22 mouse cellular contexts compared by ENCODE assay signal in genomic region chr2:45904090-45904489, GRCm38 (mm10).
DNase-seq lines count a peak whose midpoint lies in the region; ATAC-seq and TF ChIP-seq lines count a peak whose summit lies in the region.
"Had no signal": no experiment of that assay in that cellular context is flagged by ENCODE, and none has a peak within 500 bp of the region (broad histone marks: within the 10 kb centered on the region; RNA-seq: fewer than 3 reads in every experiment).

No protein-coding gene starts in this region.

- H3K4me3 ChIP-seq in gastrocnemius, adult 2 months: no peak overlapping the region
- no peak overlapping the region for H3K4me3 ChIP-seq in kidney, postnatal 0 days (replicated peaks; ENCODE audit: low read depth, low read length)
- no peak overlapping the region for H3K4me3 ChIP-seq in lung, embryonic 16.5 days (ENCODE audit: low read length)
- H3K4me3 ChIP-seq: forebrain, embryonic 10.5 days; forebrain, embryonic 13.5 days; heart, embryonic 12.5 days; heart, embryonic 15.5 days had no signal

- no peak for DNase-seq in gastrocnemius, adult 2 months
- no peak for DNase-seq in gastrocnemius, postnatal 10 days
- peak; percentile 5 for DNase-seq in kidney, postnatal 0 days (ENCODE audit: low spot score)
- no peak for DNase-seq in kidney, postnatal 10 days
- no peak for DNase-seq in lung, postnatal 36 days
- peak; percentile 30 for DNase-seq in adipocyte (ENCODE audit: low spot score)
- DNase-seq: adrenal gland, postnatal 10 days; adrenal gland, postnatal 36 days; cerebellum, adult 18-20 months; cerebellum, adult 9-10 months; cerebellum, postnatal 14 days; gastrocnemius, postnatal 25 days; heart, adult 18-20 months; heart, postnatal 14 days; heart, postnatal 4 days had no signal

- no peak for ATAC-seq in kidney, postnatal 0 days (replicated peaks; ENCODE audit: low FRiP score, low read depth)
- peak; percentile 82 for ATAC-seq in lung, embryonic 16.5 days (ENCODE audit: low read depth)
- ATAC-seq: activated CD4-positive, CD25-positive, alpha-beta regulatory T cell, adult 4 months had no signal

- H3K9ac ChIP-seq in kidney, postnatal 0 days (ENCODE audit: low read depth, low read length): no peak overlapping the region
- no peak overlapping the region for H3K9ac ChIP-seq in lung, embryonic 16.5 days (ENCODE audit: low read length)
- H3K9ac ChIP-seq: forebrain, embryonic 13.5 days; heart, embryonic 12.5 days; heart, embryonic 15.5 days; hindbrain, embryonic 14.5 days had no signal

- H3K4me2 ChIP-seq in kidney, postnatal 0 days (ENCODE audit: low read length): no peak overlapping the region
- no peak overlapping the region for H3K4me2 ChIP-seq in lung, embryonic 16.5 days (ENCODE audit: low read depth, low read length)
- H3K4me2 ChIP-seq: forebrain, embryonic 13.5 days; heart, embryonic 12.5 days; heart, embryonic 15.5 days; hindbrain, embryonic 14.5 days had no signal

- TF ChIP-seq CTCF in gastrocnemius, adult 2 months (IDR thresholded peaks at IDR 0.05): no peak
- no peak for TF ChIP-seq CTCF in kidney, postnatal 0 days (IDR thresholded peaks at IDR 0.05; ENCODE audit: low read depth)

- 0 out of 2 replicates have a peak overlapping the region, but pooled peaks have one; percentile 38 for H3K27ac ChIP-seq in gastrocnemius, adult 2 months
- H3K27ac ChIP-seq in kidney, postnatal 0 days: no peak overlapping the region
- peak overlapping the region; percentile 60 for H3K27ac ChIP-seq in lung, embryonic 16.5 days (ENCODE audit: low read length)
- H3K27ac ChIP-seq: forebrain, embryonic 10.5 days; forebrain, embryonic 13.5 days; heart, embryonic 15.5 days; hindbrain, embryonic 14.5 days had no signal

- H3K27me3 ChIP-seq in kidney, postnatal 0 days (ENCODE audit: insufficient read depth, low read length): no peaks in the 10 kb centered on the region
- no peaks in the 10 kb centered on the region for H3K27me3 ChIP-seq in lung, embryonic 16.5 days (ENCODE audit: control insufficient read depth, insufficient read depth, low read depth, low read length)
- H3K27me3 ChIP-seq: forebrain, embryonic 13.5 days; heart, embryonic 12.5 days; heart, embryonic 15.5 days had no signal

- 76% methylated on average over 4 of the region's 4 CpGs for WGBS in kidney, postnatal 0 days
- 37% methylated on average over 4 of the region's 4 CpGs for WGBS in lung, embryonic 16.5 days

- intact Hi-C loops in gastrocnemius, adult 2 months (cut with DNase I): no loop called here

- H3K36me3 ChIP-seq in kidney, postnatal 0 days (ENCODE audit: insufficient read depth, low read length): no peaks in the 10 kb centered on the region
- H3K36me3 ChIP-seq in lung, embryonic 16.5 days (ENCODE audit: control insufficient read depth, insufficient read depth, low read length): no peaks in the 10 kb centered on the region
- H3K36me3 ChIP-seq: forebrain, embryonic 10.5 days; heart, embryonic 12.5 days; heart, embryonic 15.5 days had no signal

- H3K9me3 ChIP-seq in kidney, postnatal 0 days (replicated peaks; ENCODE audit: low read length): no peaks in the 10 kb centered on the region
- no peaks in the 10 kb centered on the region; the same call in 1 of the 2 replicates for H3K9me3 ChIP-seq in lung, embryonic 16.5 days (ENCODE audit: control insufficient read depth, low read length)
- H3K9me3 ChIP-seq: forebrain, embryonic 10.5 days; forebrain, embryonic 13.5 days; heart, embryonic 12.5 days; heart, embryonic 15.5 days had no signal

- H3K4me1 ChIP-seq in kidney, postnatal 0 days (replicated peaks; ENCODE audit: insufficient read depth, low read length): no peaks in the 10 kb centered on the region
- 0 out of 2 replicates have a peak, but pooled peaks cover 2% of the 10 kb centered on the region for H3K4me1 ChIP-seq in lung, embryonic 16.5 days (replicated peaks; ENCODE audit: control insufficient read depth, insufficient read depth, low read length)
- H3K4me1 ChIP-seq: forebrain, embryonic 10.5 days; forebrain, embryonic 13.5 days; heart, embryonic 12.5 days; heart, embryonic 15.5 days had no signal

Comparison
In these comparisons a context has a peak if more than half of its experiments do, and no peak if none do; other contexts are left out.
1. DNase-seq: peak in kidney, postnatal 0 days (single experiment) and adipocyte (single experiment); none in gastrocnemius, adult 2 months (single experiment), gastrocnemius, postnatal 10 days (single experiment), kidney, postnatal 10 days (single experiment) and lung, postnatal 36 days (single experiment).